Comparison of ENCODE assay signal across 13 mouse cellular contexts in genomic region chr14:27846875-27847274, GRCm38 (mm10).
DNase-seq lines count a peak whose midpoint lies in the region; ATAC-seq and TF ChIP-seq lines count a peak whose summit lies in the region.
"Had no signal": no experiment of that assay in that cellular context is flagged by ENCODE, and none has a peak within 500 bp of the region (broad histone marks: within the 10 kb centered on the region; RNA-seq: fewer than 3 reads in every experiment).

No protein-coding gene starts in this region.

- no peaks in the 10 kb centered on the region for H3K27me3 ChIP-seq in forebrain, embryonic 15.5 days
- no peaks in the 10 kb centered on the region for H3K27me3 ChIP-seq in forebrain, embryonic 12.5 days
- H3K27me3 ChIP-seq in lung, embryonic 15.5 days: no peaks in the 10 kb centered on the region
- H3K27me3 ChIP-seq in stomach, embryonic 16.5 days (ENCODE audit: control insufficient read depth, insufficient read depth, low read length): no peaks in the 10 kb centered on the region
- H3K27me3 ChIP-seq in heart, embryonic 11.5 days (ENCODE audit: control insufficient read depth, insufficient read depth, low read length): no peaks in the 10 kb centered on the region
- H3K27me3 ChIP-seq: hindbrain, embryonic 12.5 days; neural tube, embryonic 15.5 days had no signal

- H3K36me3 ChIP-seq in forebrain, embryonic 15.5 days: no peaks in the 10 kb centered on the region
- no peaks in the 10 kb centered on the region for H3K36me3 ChIP-seq in forebrain, embryonic 12.5 days (replicated peaks)
- H3K36me3 ChIP-seq in lung, embryonic 15.5 days: no peaks in the 10 kb centered on the region
- H3K36me3 ChIP-seq in stomach, embryonic 16.5 days (ENCODE audit: control insufficient read depth, insufficient read depth, low read length): no peaks in the 10 kb centered on the region
- no peaks in the 10 kb centered on the region for H3K36me3 ChIP-seq in heart, embryonic 11.5 days (ENCODE audit: control insufficient read depth, insufficient read depth, low read length)
- H3K36me3 ChIP-seq: hindbrain, embryonic 12.5 days; neural tube, embryonic 15.5 days had no signal

- H3K27ac ChIP-seq in forebrain, embryonic 15.5 days (replicated peaks): 0 out of 2 replicates have a peak overlapping the region, but pooled peaks have one; percentile 34
- H3K27ac ChIP-seq in forebrain, embryonic 12.5 days: no peak overlapping the region
- H3K27ac ChIP-seq in lung, embryonic 15.5 days: peak overlapping the region; percentile 70; the same call in 1 of the 2 replicates
- peak overlapping the region; percentile 75 for H3K27ac ChIP-seq in left cerebral cortex, adult 2 months
- H3K27ac ChIP-seq in stomach, embryonic 16.5 days (ENCODE audit: low read length): no peak overlapping the region
- no peak overlapping the region for H3K27ac ChIP-seq in heart, embryonic 11.5 days (ENCODE audit: low read depth, low read length)
- H3K27ac ChIP-seq: hindbrain, embryonic 12.5 days; neural tube, embryonic 15.5 days had no signal

- H3K9ac ChIP-seq in forebrain, embryonic 15.5 days (replicated peaks): no peak overlapping the region
- H3K9ac ChIP-seq in forebrain, embryonic 12.5 days: no peak overlapping the region
- no peak overlapping the region for H3K9ac ChIP-seq in lung, embryonic 15.5 days
- no peak overlapping the region for H3K9ac ChIP-seq in stomach, embryonic 16.5 days (ENCODE audit: low read length)
- H3K9ac ChIP-seq in heart, embryonic 11.5 days (ENCODE audit: low read depth, low read length): no peak overlapping the region
- H3K9ac ChIP-seq: hindbrain, embryonic 12.5 days; neural tube, embryonic 15.5 days had no signal

- no peak for ATAC-seq in forebrain, embryonic 15.5 days (replicated peaks)
- no peak for ATAC-seq in forebrain, embryonic 12.5 days (ENCODE audit: low FRiP score)
- peak; percentile 75 for ATAC-seq in lung, embryonic 15.5 days (ENCODE audit: borderline replicate concordance, extremely low read depth, low FRiP score, low TSS enrichment)
- ATAC-seq in stomach, embryonic 16.5 days (ENCODE audit: insufficient read depth, low FRiP score): peak; percentile 58; the same call in 1 of the 2 replicates
- ATAC-seq in erythroblast, adult 5-6 weeks (replicated peaks; ENCODE audit: low FRiP score, poor library complexity, severe bottlenecking): no peak
- ATAC-seq in heart, embryonic 11.5 days (replicated peaks; ENCODE audit: insufficient number of reproducible peaks, low FRiP score, low TSS enrichment): no peak

- H3K9me3 ChIP-seq in forebrain, embryonic 15.5 days: no peaks in the 10 kb centered on the region
- no peaks in the 10 kb centered on the region for H3K9me3 ChIP-seq in forebrain, embryonic 12.5 days
- no peaks in the 10 kb centered on the region for H3K9me3 ChIP-seq in lung, embryonic 15.5 days
- no peaks in the 10 kb centered on the region for H3K9me3 ChIP-seq in stomach, embryonic 16.5 days (replicated peaks; ENCODE audit: control insufficient read depth, low read length)
- no peaks in the 10 kb centered on the region for H3K9me3 ChIP-seq in heart, embryonic 11.5 days (replicated peaks; ENCODE audit: control insufficient read depth, low read length)
- H3K9me3 ChIP-seq: hindbrain, embryonic 12.5 days; neural tube, embryonic 15.5 days had no signal

- H3K4me2 ChIP-seq in forebrain, embryonic 15.5 days (replicated peaks): no peak overlapping the region
- no peak overlapping the region for H3K4me2 ChIP-seq in forebrain, embryonic 12.5 days
- no peak overlapping the region for H3K4me2 ChIP-seq in lung, embryonic 15.5 days
- H3K4me2 ChIP-seq in stomach, embryonic 16.5 days (ENCODE audit: low read depth, low read length): no peak overlapping the region
- H3K4me2 ChIP-seq in heart, embryonic 11.5 days: no peak overlapping the region
- H3K4me2 ChIP-seq: hindbrain, embryonic 12.5 days; liver, embryonic 11.5 days; neural tube, embryonic 15.5 days had no signal

- 57% methylated on average over 2 of the region's 2 CpGs for WGBS in forebrain, embryonic 15.5 days
- 60% methylated on average over 2 of the region's 2 CpGs for WGBS in forebrain, embryonic 12.5 days
- 24% methylated on average over 2 of the region's 2 CpGs for WGBS in lung, embryonic 15.5 days
- WGBS in stomach, embryonic 16.5 days: 31% methylated on average over 2 of the region's 2 CpGs
- WGBS in heart, embryonic 11.5 days (ENCODE audit: insufficient replicate concordance): 69% methylated on average over 2 of the region's 2 CpGs

- DNase-seq in lung, postnatal 10 days: no peak
- peak; percentile 48 to 49 for DNase-seq in left cerebral cortex, adult 2 months (ENCODE audit: extremely low spot score in 1 of 2, low spot score in 2 of 2)
- DNase-seq: adrenal gland, postnatal 25 days; gastrocnemius, postnatal 25 days had no signal

- no peak for TF ChIP-seq CTCF in left cerebral cortex, adult 2 months (IDR thresholded peaks at IDR 0.05)

- no peak overlapping the region for H3K4me3 ChIP-seq in forebrain, embryonic 15.5 days
- H3K4me3 ChIP-seq in forebrain, embryonic 12.5 days (replicated peaks): no peak overlapping the region
- H3K4me3 ChIP-seq in lung, embryonic 15.5 days: no peak overlapping the region
- H3K4me3 ChIP-seq in left cerebral cortex, adult 2 months: no peak overlapping the region
- no peak overlapping the region for H3K4me3 ChIP-seq in stomach, embryonic 16.5 days (replicated peaks; ENCODE audit: low read length)
- no peak overlapping the region for H3K4me3 ChIP-seq in heart, embryonic 11.5 days (ENCODE audit: low read depth, low read length)
- H3K4me3 ChIP-seq: hindbrain, embryonic 12.5 days; neural tube, embryonic 15.5 days had no signal

- H3K4me1 ChIP-seq in forebrain, embryonic 15.5 days: peaks cover 10% of the 10 kb centered on the region
- no peaks in the 10 kb centered on the region for H3K4me1 ChIP-seq in forebrain, embryonic 12.5 days
- H3K4me1 ChIP-seq in lung, embryonic 15.5 days: peaks cover 5% of the 10 kb centered on the region; the same call in 1 of the 2 replicates
- H3K4me1 ChIP-seq in stomach, embryonic 16.5 days (ENCODE audit: control insufficient read depth, insufficient read depth, low read length): no peaks in the 10 kb centered on the region
- H3K4me1 ChIP-seq in heart, embryonic 11.5 days (ENCODE audit: control insufficient read depth, insufficient read depth, low read length): no peaks in the 10 kb centered on the region
- H3K4me1 ChIP-seq: neural tube, embryonic 15.5 days had no signal

- intact Hi-C loops in left cerebral cortex, adult 2 months (cut with DNase I): loop anchor here (1.0 kb wide), 2 partner anchors 13 to 29 kb away; no protein-coding TSS in a partner anchor

Comparison
In these comparisons a context has a peak if more than half of its experiments do, and no peak if none do; other contexts are left out.
1. H3K27ac ChIP-seq: peak in forebrain, embryonic 15.5 days (single experiment), lung, embryonic 15.5 days (single experiment) and left cerebral cortex, adult 2 months (single experiment); none in forebrain, embryonic 12.5 days (single experiment), stomach, embryonic 16.5 days (single experiment) and heart, embryonic 11.5 days (single experiment).
2. ATAC-seq: peak in lung, embryonic 15.5 days (single experiment) and stomach, embryonic 16.5 days (single experiment); none in forebrain, embryonic 15.5 days (single experiment), forebrain, embryonic 12.5 days (single experiment), erythroblast, adult 5-6 weeks (single experiment) and heart, embryonic 11.5 days (single experiment).